Mouse (Mus musculus): ENCODE measurements at regions not wholly inside any gene's neighbourhood (a gene's known extent, or its start where the extent isn't known, plus 50 kb on each side); places are given as distances from the start of the nearest gene placed in this dataset.

GRCm38 (mm10) chr1:154147001-154147571, 53.9 kb upstream of the Zfp648 start:
- Histone ChIP-seq H3K4me2 (ENCODE audit: low read depth, low read length) (no peak overlapping the region), H3K27me3 (ENCODE audit: control insufficient read depth, insufficient read depth, low read length) (no peaks in the 10 kb centered on the region), H3K4me1 (ENCODE audit: control insufficient read depth, insufficient read depth, low read length) (no peaks in the 10 kb centered on the region), H3K9ac (replicated peaks; ENCODE audit: low read length) (no peak overlapping the region), H3K4me3 (ENCODE audit: low read depth, low read length) (no peak overlapping the region), H3K36me3 (replicated peaks; ENCODE audit: control insufficient read depth, insufficient read depth, low read depth, low read length) (no peaks in the 10 kb centered on the region), H3K27ac (replicated peaks; ENCODE audit: low read depth, low read length) (no peak overlapping the region), H3K9me3 (replicated peaks; ENCODE audit: control insufficient read depth, low read length) (no peaks in the 10 kb centered on the region)
- DNase-seq (ENCODE audit: low spot score) (no peak), ATAC-seq (replicated peaks; ENCODE audit: insufficient number of reproducible peaks, low FRiP score, low TSS enrichment, low read depth) (no peak)
- 81% methylated on average over 3 of the region's 3 CpGs for WGBS

GRCm38 (mm10) chr1:154148948-154149347, 52.0 kb upstream of the Zfp648 start:
- no peaks in the 10 kb centered on the region for H3K27me3 ChIP-seq (ENCODE audit: control insufficient read depth, insufficient read depth, low read length)
- H3K4me1 ChIP-seq (ENCODE audit: control insufficient read depth, insufficient read depth, low read length): no peaks in the 10 kb centered on the region
- no peak overlapping the region for H3K4me2 ChIP-seq (ENCODE audit: low read depth, low read length)
- H3K27ac ChIP-seq (replicated peaks; ENCODE audit: low read depth, low read length): no peak overlapping the region
- no peak overlapping the region for H3K9ac ChIP-seq (replicated peaks; ENCODE audit: low read length)
- no peak for ATAC-seq (replicated peaks; ENCODE audit: insufficient number of reproducible peaks, low FRiP score, low TSS enrichment, low read depth)
- no peaks in the 10 kb centered on the region for H3K36me3 ChIP-seq (replicated peaks; ENCODE audit: control insufficient read depth, insufficient read depth, low read depth, low read length)
- no peaks in the 10 kb centered on the region for H3K9me3 ChIP-seq (replicated peaks; ENCODE audit: control insufficient read depth, low read length)
- no peak overlapping the region for H3K4me3 ChIP-seq (ENCODE audit: low read depth, low read length)
- 91% methylated on average over 10 of the region's 10 CpGs for WGBS
- no peak for DNase-seq (ENCODE audit: low spot score)

GRCm38 (mm10) chr1:154149431-154150143, 51.4 kb upstream of the Zfp648 start:
- Histone ChIP-seq H3K4me3 (ENCODE audit: low read depth, low read length) (no peak overlapping the region), H3K4me2 (ENCODE audit: low read depth, low read length) (no peak overlapping the region), H3K9me3 (replicated peaks; ENCODE audit: control insufficient read depth, low read length) (no peaks in the 10 kb centered on the region), H3K4me1 (ENCODE audit: control insufficient read depth, insufficient read depth, low read length) (no peaks in the 10 kb centered on the region), H3K9ac (replicated peaks; ENCODE audit: low read length) (no peak overlapping the region), H3K36me3 (replicated peaks; ENCODE audit: control insufficient read depth, insufficient read depth, low read depth, low read length) (no peaks in the 10 kb centered on the region), H3K27me3 (ENCODE audit: control insufficient read depth, insufficient read depth, low read length) (no peaks in the 10 kb centered on the region), H3K27ac (replicated peaks; ENCODE audit: low read depth, low read length) (no peak overlapping the region)
- WGBS: 64% methylated on average over 1 of the region's 1 CpGs
- ATAC-seq (replicated peaks; ENCODE audit: insufficient number of reproducible peaks, low FRiP score, low TSS enrichment, low read depth) (no peak), DNase-seq (ENCODE audit: low spot score) (no peak)

DNA sequence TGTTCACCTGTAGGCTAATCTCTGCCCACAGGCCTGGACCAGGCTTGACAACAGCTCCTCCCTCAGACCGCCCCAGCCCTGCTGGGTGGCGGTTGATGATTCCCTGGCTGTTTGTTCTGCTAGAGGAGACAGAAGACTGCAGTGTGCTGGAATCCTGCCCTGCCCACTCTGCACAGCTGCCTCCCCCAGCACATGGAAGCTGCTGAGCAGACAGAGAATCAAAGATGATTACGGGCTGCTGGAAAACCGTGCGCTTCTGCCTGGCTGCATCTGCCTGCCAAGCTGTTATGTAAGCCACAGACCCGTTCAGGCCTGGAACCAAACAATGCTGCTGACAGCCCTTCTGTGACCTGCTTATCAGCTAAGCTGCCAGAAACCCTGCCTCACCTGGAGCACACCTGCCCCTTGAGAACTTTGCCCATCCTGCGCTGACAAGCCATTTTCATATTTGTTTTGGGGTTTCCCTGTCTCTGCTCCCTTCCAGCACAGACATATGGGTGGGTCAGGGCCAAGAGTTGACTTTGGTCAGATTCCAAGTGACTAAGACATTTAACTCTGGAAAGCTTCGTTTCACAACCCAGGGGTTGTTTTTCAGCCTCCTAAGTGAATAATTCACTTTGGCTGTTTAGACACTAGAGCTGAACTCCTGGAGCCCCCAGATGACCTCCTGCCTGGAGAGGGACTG, 50.7 kb upstream of the Zfp648 start:
- Histone ChIP-seq H3K27ac (replicated peaks; ENCODE audit: low read depth, low read length) (no peak overlapping the region), H3K9me3 (replicated peaks; ENCODE audit: control insufficient read depth, low read length) (no peaks in the 10 kb centered on the region), H3K27me3 (ENCODE audit: control insufficient read depth, insufficient read depth, low read length) (no peaks in the 10 kb centered on the region), H3K36me3 (replicated peaks; ENCODE audit: control insufficient read depth, insufficient read depth, low read depth, low read length) (no peaks in the 10 kb centered on the region), H3K4me1 (ENCODE audit: control insufficient read depth, insufficient read depth, low read length) (no peaks in the 10 kb centered on the region), H3K9ac (replicated peaks; ENCODE audit: low read length) (no peak overlapping the region), H3K4me3 (ENCODE audit: low read depth, low read length) (no peak overlapping the region), H3K4me2 (ENCODE audit: low read depth, low read length) (no peak overlapping the region)
- ATAC-seq (replicated peaks; ENCODE audit: insufficient number of reproducible peaks, low FRiP score, low TSS enrichment, low read depth): peak; percentile 78; the same call in 1 of the 2 replicates
- DNase-seq (ENCODE audit: low spot score): peak; percentile 13
- 35% methylated on average over 8 of the region's 8 CpGs for WGBS

Measured in embryonic facial prominence, embryonic 11.5 days (tissue).